Mouse (Mus musculus): ENCODE data around the gene Rps29. TPM values are rescaled to one million over a fixed set of nuclear protein-coding genes. Genes with fewer than 3 reads are reported as not detected.
"Not testable (repeated sequence)": the region's sequence is repeated elsewhere in the genome, so short reads cannot be mapped to it uniquely, and the experiment has no call there.

Gene Rps29
- total RNA-seq, 4 experiments from 2014 or later = 850 to 1,105 (median 983) TPM

- no peak for DNase-seq (ENCODE audit: low spot score in 2 of 2)
Observed at GRCm38 (mm10) chr12:69179371-69179770, 20.4 kb upstream of the Rps29 start.

- no peak for DNase-seq (ENCODE audit: low spot score in 2 of 2)
Observed at GRCm38 (mm10) chr12:69177526-69177925, 18.5 kb upstream of the Rps29 start.

GRCm38 (mm10) chr12:69175975-69176374 is 17.0 kb upstream of the Rps29 start:
- DNase-seq (ENCODE audit: low spot score in 2 of 2) = no peak

- DNase-seq (ENCODE audit: low spot score in 2 of 2) = no peak
Observed at GRCm38 (mm10) chr12:69171307-69171706, 12.3 kb upstream of the Rps29 start.

- peak; percentile 84 to 87 for DNase-seq (ENCODE audit: low spot score in 2 of 2)
Observed at GRCm38 (mm10) chr12:69168461-69169106, 9.6 kb upstream of the Rps29 start, which contains the start of gene Lrr1. Lrr1 (plus strand) TSS chr12:69168814.

- DNase-seq (ENCODE audit: low spot score in 2 of 2) = no peak
Observed at GRCm38 (mm10) chr12:69167656-69168460, 8.9 kb upstream of the Rps29 start.

- not testable (repeated sequence) for DNase-seq (ENCODE audit: low spot score in 2 of 2)
Observed at GRCm38 (mm10) chr12:69166861-69167581, 8.0 kb upstream of the Rps29 start.

GRCm38 (mm10) chr12:69164904-69165303 is 5.9 kb upstream of the Rps29 start:
- DNase-seq (ENCODE audit: low spot score in 2 of 2) = no peak

GRCm38 (mm10) chr12:69163586-69163985 is 4.6 kb upstream of the Rps29 start:
- DNase-seq (ENCODE audit: low spot score in 2 of 2) = not testable (repeated sequence)

- DNase-seq (ENCODE audit: low spot score in 2 of 2) = not testable (repeated sequence)
Observed at GRCm38 (mm10) chr12:69160677-69161076, 1.7 kb upstream of the Rps29 start.

GRCm38 (mm10) chr12:69159578-69159940 is 573 bp upstream of the Rps29 start:
- DNase-seq (ENCODE audit: low spot score in 2 of 2) = no peak

GRCm38 (mm10) chr12:69158366-69158764 is 621 bp downstream of the Rps29 start:
- no peak for DNase-seq (ENCODE audit: low spot score in 2 of 2)

- DNase-seq (ENCODE audit: low spot score in 2 of 2) = no peak
Observed at GRCm38 (mm10) chr12:69157107-69157506, 1.9 kb downstream of the Rps29 start.

- DNase-seq (ENCODE audit: low spot score in 2 of 2) = no peak
Observed at GRCm38 (mm10) chr12:69156436-69156835, 2.5 kb downstream of the Rps29 start.

- DNase-seq (ENCODE audit: low spot score in 2 of 2) = no peak
Observed at GRCm38 (mm10) chr12:69155923-69156322, 3.1 kb downstream of the Rps29 start.

GRCm38 (mm10) chr12:69150049-69150448 is 8.9 kb downstream of the Rps29 start:
- DNase-seq (ENCODE audit: low spot score in 2 of 2) = no peak

- no peak for DNase-seq (ENCODE audit: low spot score in 2 of 2)
Observed at GRCm38 (mm10) chr12:69147166-69147735, 11.7 kb downstream of the Rps29 start.

- DNase-seq (ENCODE audit: low spot score in 2 of 2) = no peak
Observed at GRCm38 (mm10) chr12:69143460-69143859, 15.5 kb downstream of the Rps29 start.

- DNase-seq (ENCODE audit: low spot score in 2 of 2) = no peak
Observed at GRCm38 (mm10) chr12:69139841-69140240, 19.1 kb downstream of the Rps29 start.

- DNase-seq (ENCODE audit: low spot score in 2 of 2) = no peak
Observed at GRCm38 (mm10) chr12:69139201-69139600, 19.8 kb downstream of the Rps29 start.

GRCm38 (mm10) chr12:69131981-69132380 is 27.0 kb downstream of the Rps29 start:
- DNase-seq (ENCODE audit: low spot score in 2 of 2) = no peak

GRCm38 (mm10) chr12:69131267-69131666 is 27.7 kb downstream of the Rps29 start:
- no peak for DNase-seq (ENCODE audit: low spot score in 2 of 2)
